ENCODE assay signal across 9 mouse cellular contexts in genomic region chr10:61476440-61477165, GRCm38 (mm10). TPM values are rescaled to one million over a fixed set of nuclear protein-coding genes. Genes with fewer than 3 reads are reported as not detected.
A peak's percentile ranks its signal among the peaks of the same experiment; 100 is the strongest.
DNase-seq lines count a peak whose midpoint lies in the region; ATAC-seq lines count a peak whose summit lies in the region.
"Had no signal": no experiment of that assay in that cellular context is flagged by ENCODE, and none has a peak within 500 bp of the region (broad histone marks: within the 10 kb centered on the region; RNA-seq: fewer than 3 reads in every experiment).

No protein-coding gene starts in this region.

- 0 out of 2 replicates have a peak, but pooled peaks have one; percentile 9 for ATAC-seq in common myeloid progenitor, adult 5-6 weeks (replicated peaks; ENCODE audit: low read depth, poor library complexity, severe bottlenecking)
- no peak for ATAC-seq in limb, embryonic 15.5 days (ENCODE audit: insufficient number of reproducible peaks, low FRiP score, low TSS enrichment, low read depth)
- no peak for ATAC-seq in stomach, embryonic 15.5 days (ENCODE audit: insufficient read depth, low FRiP score, low read depth)

- DNase-seq in heart, adult 11 months, result peak; percentile 94
- no peak for DNase-seq in heart, postnatal 25 days (ENCODE audit: low spot score)
- peak; percentile 25 to 27 for DNase-seq in heart, adult 9 months (ENCODE audit: low spot score in 2 of 2)
- no peak for DNase-seq in cerebellum, adult 9-11 months
- DNase-seq in right cerebral cortex, adult 2 months (ENCODE audit: low spot score in 2 of 2), result no peak

- peak overlapping the region; percentile 50 for H3K9ac ChIP-seq in limb, embryonic 15.5 days
- peak overlapping the region; percentile 54; the same call in 1 of the 2 replicates for H3K9ac ChIP-seq in stomach, embryonic 15.5 days

- H3K36me3 ChIP-seq in limb, embryonic 15.5 days, result no peaks in the 10 kb centered on the region
- H3K36me3 ChIP-seq in stomach, embryonic 15.5 days, result no peaks in the 10 kb centered on the region

- peak overlapping the region; percentile 84 for H3K4me3 ChIP-seq in limb, embryonic 15.5 days
- peak overlapping the region; percentile 84 for H3K4me3 ChIP-seq in stomach, embryonic 15.5 days (replicated peaks)

- peaks cover 14% of the 10 kb centered on the region for H3K4me1 ChIP-seq in limb, embryonic 15.5 days
- peaks cover 14% of the 10 kb centered on the region; the same call in 1 of the 2 replicates for H3K4me1 ChIP-seq in stomach, embryonic 15.5 days

- H3K4me2 ChIP-seq in limb, embryonic 15.5 days, result peak overlapping the region; percentile 97
- H3K4me2 ChIP-seq in stomach, embryonic 15.5 days, result peak overlapping the region; percentile 98

- WGBS in limb, embryonic 15.5 days, result 7% methylated on average over 15 of the region's 15 CpGs
- WGBS in stomach, embryonic 15.5 days, result 8% methylated on average over 15 of the region's 15 CpGs

- no peaks in the 10 kb centered on the region for H3K27me3 ChIP-seq in limb, embryonic 15.5 days
- no peaks in the 10 kb centered on the region for H3K27me3 ChIP-seq in stomach, embryonic 15.5 days (replicated peaks)

- H3K9me3 ChIP-seq in limb, embryonic 15.5 days, result no peaks in the 10 kb centered on the region
- no peaks in the 10 kb centered on the region for H3K9me3 ChIP-seq in stomach, embryonic 15.5 days

- intact Hi-C loops in heart, postnatal 25 days (cut with DNase I), result no loop called here

- H3K27ac ChIP-seq in limb, embryonic 15.5 days, result peak overlapping the region; percentile 62
- no peak overlapping the region for H3K27ac ChIP-seq in stomach, embryonic 15.5 days

RNA-seq across cellular contexts. Expression of gene Lrrc20, which starts 1.0 kb away (rescaled TPM):
- total RNA-seq in heart, postnatal 25 days (2021), result 10 to 100 TPM; 30.1 to 31.3 TPM
- 3.6 and 6.9 TPM in 2 replicates for total RNA-seq in common myeloid progenitor, adult 5-6 weeks (2017)
- polyA plus RNA-seq in limb, embryonic 15.5 days (2015; fragmentation: Nextera tagmentation; extraction: Ambion mirVana), result 8.5 and 10.2 TPM in 2 replicates
- 5.4 and 5.6 TPM in 2 replicates for polyA plus RNA-seq in stomach, embryonic 15.5 days (2015; fragmentation: Nextera tagmentation; extraction: Ambion mirVana)

RNA-seq across cellular contexts. Expression of gene Eif4ebp2, which starts 24.1 kb away (rescaled TPM):
- total RNA-seq in heart, postnatal 25 days (2021), result 10 to 100 TPM; 71.4 to 75.2 TPM
- total RNA-seq in common myeloid progenitor, adult 5-6 weeks (2017), result 17.7 and 29.8 TPM in 2 replicates
- polyA plus RNA-seq in limb, embryonic 15.5 days (2015; fragmentation: Nextera tagmentation; extraction: Ambion mirVana), result 64.5 and 68.5 TPM in 2 replicates
- 72.3 and 77.5 TPM in 2 replicates for polyA plus RNA-seq in stomach, embryonic 15.5 days (2015; fragmentation: Nextera tagmentation; extraction: Ambion mirVana)

RNA-seq across cellular contexts. Expression of gene Nodal, which starts 58.8 kb away (rescaled TPM):
- total RNA-seq in heart, postnatal 25 days (2021), result under 1 TPM in 1 of 2 experiments, not detected in 1; 0.10 TPM
- not detected in 2 replicates for total RNA-seq in common myeloid progenitor, adult 5-6 weeks (2017)
- polyA plus RNA-seq in limb, embryonic 15.5 days (2015; fragmentation: Nextera tagmentation; extraction: Ambion mirVana), result 0.13 and 0.24 TPM in 2 replicates
- polyA plus RNA-seq in stomach, embryonic 15.5 days (2015; fragmentation: Nextera tagmentation; extraction: Ambion mirVana), result 0.15 and 0.18 TPM in 2 replicates
- total RNA-seq: hematopoietic stem cell, adult 5-6 weeks had no signal

Comparison
In these comparisons a context has a peak if more than half of its experiments do, and no peak if none do; other contexts are left out.
1. DNase-seq: peak in heart, adult 11 months (single experiment) and heart, adult 9 months (2 of 2); none in heart, postnatal 25 days (single experiment), cerebellum, adult 9-11 months (single experiment) and right cerebral cortex, adult 2 months (0 of 2).